Mouse (Mus musculus): ENCODE data around the gene Cttn. TPM values are rescaled to one million over a fixed set of nuclear protein-coding genes. Genes with fewer than 3 reads are reported as not detected.

Cttn gene
- polyA plus RNA-seq, 1 experiment from 2014 or later, result 151 TPM

GRCm38 (mm10) chr7:144438811-144439210 is 32.0 kb downstream of the Cttn start:
- Histone ChIP-seq H3K27ac (ENCODE audit: low read depth, low read length) (no peak overlapping the region), H3K36me3 (ENCODE audit: control insufficient read depth, insufficient read depth, low read length) (peaks cover 77% of the 10 kb centered on the region), H3K4me1 (ENCODE audit: control insufficient read depth, insufficient read depth, low read length) (no peaks in the 10 kb centered on the region), H3K4me2 (ENCODE audit: low read length) (no peak overlapping the region), H3K9ac (ENCODE audit: low read length) (no peak overlapping the region), H3K27me3 (replicated peaks; ENCODE audit: control insufficient read depth, insufficient read depth, low read length) (no peaks in the 10 kb centered on the region), H3K4me3 (ENCODE audit: low read depth, low read length) (no peak overlapping the region), H3K9me3 (replicated peaks; ENCODE audit: control insufficient read depth, low read length) (no peaks in the 10 kb centered on the region)
- WGBS, result 98% methylated on average over 7 of the region's 7 CpGs
- ATAC-seq (no peak), DNase-seq (ENCODE audit: low spot score) (no peak)

- no peak for ATAC-seq
- Histone ChIP-seq H3K4me1 (ENCODE audit: control insufficient read depth, insufficient read depth, low read length) (no peaks in the 10 kb centered on the region), H3K27me3 (replicated peaks; ENCODE audit: control insufficient read depth, insufficient read depth, low read length) (no peaks in the 10 kb centered on the region), H3K36me3 (ENCODE audit: control insufficient read depth, insufficient read depth, low read length) (peaks cover 26% of the 10 kb centered on the region), H3K27ac (ENCODE audit: low read depth, low read length) (no peak overlapping the region), H3K9me3 (replicated peaks; ENCODE audit: control insufficient read depth, low read length) (no peaks in the 10 kb centered on the region), H3K4me3 (ENCODE audit: low read depth, low read length) (no peak overlapping the region), H3K9ac (ENCODE audit: low read length) (no peak overlapping the region), H3K4me2 (ENCODE audit: low read length) (no peak overlapping the region)
- 80% methylated on average over 2 of the region's 2 CpGs for WGBS
- no peak for DNase-seq (ENCODE audit: low spot score)
Observed at GRCm38 (mm10) chr7:144432920-144433319, 37.9 kb downstream of the Cttn start.

DNA sequence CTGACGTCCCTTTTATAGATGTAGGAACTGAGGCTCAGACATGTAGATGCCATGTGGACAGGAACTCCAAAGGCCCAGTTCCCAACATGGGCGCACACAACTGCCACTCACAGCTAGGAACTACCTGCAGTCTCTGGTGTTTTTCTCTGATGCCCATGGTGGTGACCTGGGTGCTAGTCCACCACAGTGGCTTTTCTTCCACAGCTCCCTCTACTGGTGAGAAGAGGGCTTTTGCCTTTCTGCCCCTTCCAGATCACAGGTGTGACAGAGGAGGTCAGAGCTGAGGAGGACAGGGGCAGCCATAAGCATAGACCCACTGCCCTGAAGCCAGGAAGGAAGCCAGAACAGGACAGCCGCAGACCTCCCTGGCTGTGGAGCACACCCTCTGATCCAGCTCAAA is 43.3 kb downstream of the Cttn start:
- Histone ChIP-seq H3K4me3 (ENCODE audit: low read depth, low read length) (no peak overlapping the region), H3K27me3 (replicated peaks; ENCODE audit: control insufficient read depth, insufficient read depth, low read length) (no peaks in the 10 kb centered on the region), H3K4me2 (ENCODE audit: low read length) (no peak overlapping the region), H3K9me3 (replicated peaks; ENCODE audit: control insufficient read depth, low read length) (no peaks in the 10 kb centered on the region), H3K27ac (ENCODE audit: low read depth, low read length) (no peak overlapping the region), H3K36me3 (ENCODE audit: control insufficient read depth, insufficient read depth, low read length) (no peaks in the 10 kb centered on the region), H3K4me1 (ENCODE audit: control insufficient read depth, insufficient read depth, low read length) (no peaks in the 10 kb centered on the region), H3K9ac (ENCODE audit: low read length) (no peak overlapping the region)
- no peak for DNase-seq (ENCODE audit: low spot score)
- no peak for ATAC-seq
- 85% methylated on average over 3 of the region's 3 CpGs for WGBS

GRCm38 (mm10) chr7:144426594-144426993 is 44.2 kb downstream of the Cttn start:
- no peak overlapping the region for H3K4me2 ChIP-seq (ENCODE audit: low read length)
- ATAC-seq (no peak), DNase-seq (ENCODE audit: low spot score) (no peak)
- no peak overlapping the region for H3K4me3 ChIP-seq (ENCODE audit: low read depth, low read length)
- whole genome bisulfite sequencing, result 71% methylated on average over 3 of the region's 3 CpGs
- H3K36me3 ChIP-seq (ENCODE audit: control insufficient read depth, insufficient read depth, low read length), result no peaks in the 10 kb centered on the region
- no peaks in the 10 kb centered on the region for H3K27me3 ChIP-seq (replicated peaks; ENCODE audit: control insufficient read depth, insufficient read depth, low read length)
- H3K4me1 ChIP-seq (ENCODE audit: control insufficient read depth, insufficient read depth, low read length), result no peaks in the 10 kb centered on the region
- H3K9ac ChIP-seq (ENCODE audit: low read length), result no peak overlapping the region
- no peak overlapping the region for H3K27ac ChIP-seq (ENCODE audit: low read depth, low read length)
- no peaks in the 10 kb centered on the region for H3K9me3 ChIP-seq (replicated peaks; ENCODE audit: control insufficient read depth, low read length)

- Histone ChIP-seq H3K4me3 (ENCODE audit: low read depth, low read length) (no peak overlapping the region), H3K9ac (ENCODE audit: low read length) (no peak overlapping the region), H3K27ac (ENCODE audit: low read depth, low read length) (no peak overlapping the region), H3K27me3 (replicated peaks; ENCODE audit: control insufficient read depth, insufficient read depth, low read length) (no peaks in the 10 kb centered on the region), H3K4me2 (ENCODE audit: low read length) (no peak overlapping the region), H3K9me3 (replicated peaks; ENCODE audit: control insufficient read depth, low read length) (no peaks in the 10 kb centered on the region), H3K4me1 (ENCODE audit: control insufficient read depth, insufficient read depth, low read length) (no peaks in the 10 kb centered on the region), H3K36me3 (ENCODE audit: control insufficient read depth, insufficient read depth, low read length) (no peaks in the 10 kb centered on the region)
- DNase-seq (ENCODE audit: low spot score) (peak; percentile 76), ATAC-seq (peak; percentile 51)
- WGBS, result 10% methylated on average over 8 of the region's 8 CpGs
Observed at GRCm38 (mm10) chr7:144425953-144426352, 44.9 kb downstream of the Cttn start.

DNA sequence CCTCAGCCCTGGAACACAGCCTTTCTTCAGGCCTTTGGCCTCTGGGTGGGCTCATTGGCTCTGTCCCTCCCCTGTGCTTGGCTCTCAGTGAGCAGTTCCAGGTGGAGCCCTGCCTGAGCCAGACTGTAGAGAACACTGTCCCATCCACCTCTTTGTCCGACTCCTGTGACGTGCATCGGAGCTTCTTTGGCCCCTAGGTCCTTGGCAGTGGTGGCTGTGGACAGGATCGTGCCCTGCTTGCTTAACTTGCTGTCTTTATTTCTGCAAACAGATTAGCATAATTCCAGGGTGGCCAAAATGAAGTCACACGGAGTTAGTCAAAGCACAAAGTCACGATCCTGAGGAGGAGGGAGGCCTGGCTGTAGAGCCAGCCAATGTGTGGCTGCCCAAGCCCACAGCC is 49.3 kb downstream of the Cttn start:
- WGBS, result 70% methylated on average over 6 of the region's 6 CpGs
- Histone ChIP-seq H3K27me3 (replicated peaks; ENCODE audit: control insufficient read depth, insufficient read depth, low read length) (no peaks in the 10 kb centered on the region), H3K9me3 (replicated peaks; ENCODE audit: control insufficient read depth, low read length) (no peaks in the 10 kb centered on the region), H3K9ac (ENCODE audit: low read length) (no peak overlapping the region), H3K27ac (ENCODE audit: low read depth, low read length) (no peak overlapping the region), H3K4me3 (ENCODE audit: low read depth, low read length) (no peak overlapping the region), H3K36me3 (ENCODE audit: control insufficient read depth, insufficient read depth, low read length) (no peaks in the 10 kb centered on the region), H3K4me1 (ENCODE audit: control insufficient read depth, insufficient read depth, low read length) (peaks cover 12% of the 10 kb centered on the region), H3K4me2 (ENCODE audit: low read length) (no peak overlapping the region)
- ATAC-seq (no peak), DNase-seq (ENCODE audit: low spot score) (no peak)

GRCm38 (mm10) chr7:144420552-144420951 is 50.3 kb downstream of the Cttn start:
- Histone ChIP-seq H3K4me3 (ENCODE audit: low read depth, low read length) (no peak overlapping the region), H3K9ac (ENCODE audit: low read length) (no peak overlapping the region), H3K9me3 (replicated peaks; ENCODE audit: control insufficient read depth, low read length) (no peaks in the 10 kb centered on the region), H3K4me2 (ENCODE audit: low read length) (no peak overlapping the region), H3K27ac (ENCODE audit: low read depth, low read length) (no peak overlapping the region), H3K36me3 (ENCODE audit: control insufficient read depth, insufficient read depth, low read length) (no peaks in the 10 kb centered on the region), H3K27me3 (replicated peaks; ENCODE audit: control insufficient read depth, insufficient read depth, low read length) (no peaks in the 10 kb centered on the region), H3K4me1 (ENCODE audit: control insufficient read depth, insufficient read depth, low read length) (peaks cover 12% of the 10 kb centered on the region)
- ATAC-seq, result no peak
- WGBS, result 26% methylated on average over 16 of the region's 16 CpGs
- DNase-seq (ENCODE audit: low spot score), result no peak

GRCm38 (mm10) chr7:144417644-144418343 is 53.0 kb downstream of the Cttn start:
- ATAC-seq, result peak; percentile 90
- peak; percentile 92 for DNase-seq (ENCODE audit: low spot score)
- whole genome bisulfite sequencing, result 17% methylated on average over 16 of the region's 16 CpGs
- H3K9ac ChIP-seq (ENCODE audit: low read length), result peak overlapping the region; percentile 13; the same call in 1 of the 2 replicates
- peak overlapping the region; percentile 77 for H3K27ac ChIP-seq (ENCODE audit: low read depth, low read length)
- no peak overlapping the region for H3K4me3 ChIP-seq (ENCODE audit: low read depth, low read length)
- H3K27me3 ChIP-seq (replicated peaks; ENCODE audit: control insufficient read depth, insufficient read depth, low read length), result no peaks in the 10 kb centered on the region
- peaks cover 12% of the 10 kb centered on the region for H3K4me1 ChIP-seq (ENCODE audit: control insufficient read depth, insufficient read depth, low read length)
- H3K4me2 ChIP-seq (ENCODE audit: low read length), result peak overlapping the region; percentile 35
- no peaks in the 10 kb centered on the region for H3K36me3 ChIP-seq (ENCODE audit: control insufficient read depth, insufficient read depth, low read length)
- H3K9me3 ChIP-seq (replicated peaks; ENCODE audit: control insufficient read depth, low read length), result no peaks in the 10 kb centered on the region

- Histone ChIP-seq H3K4me2 (ENCODE audit: low read length) (peak overlapping the region; percentile 35), H3K9ac (ENCODE audit: low read length) (no peak overlapping the region), H3K27ac (ENCODE audit: low read depth, low read length) (peak overlapping the region; percentile 77; the same call in 1 of the 2 replicates), H3K9me3 (replicated peaks; ENCODE audit: control insufficient read depth, low read length) (no peaks in the 10 kb centered on the region), H3K36me3 (ENCODE audit: control insufficient read depth, insufficient read depth, low read length) (no peaks in the 10 kb centered on the region), H3K4me3 (ENCODE audit: low read depth, low read length) (no peak overlapping the region), H3K27me3 (replicated peaks; ENCODE audit: control insufficient read depth, insufficient read depth, low read length) (no peaks in the 10 kb centered on the region), H3K4me1 (ENCODE audit: control insufficient read depth, insufficient read depth, low read length) (peaks cover 12% of the 10 kb centered on the region)
- ATAC-seq, result peak; percentile 18; the same call in 1 of the 2 replicates
- no peak for DNase-seq (ENCODE audit: low spot score)
- WGBS, result 56% methylated on average over 2 of the region's 2 CpGs
Observed at GRCm38 (mm10) chr7:144417234-144417633, 53.6 kb downstream of the Cttn start.

Data from forebrain, embryonic 14.5 days (tissue).